Mouse (Mus musculus): ENCODE data around the gene Sv2c. TPM values are rescaled to one million over a fixed set of nuclear protein-coding genes. Genes with fewer than 3 reads are reported as not detected.

Sv2c gene
- polyA plus RNA-seq (2017; shearing (Covaris generic)), result 4.7 TPM

DNA sequence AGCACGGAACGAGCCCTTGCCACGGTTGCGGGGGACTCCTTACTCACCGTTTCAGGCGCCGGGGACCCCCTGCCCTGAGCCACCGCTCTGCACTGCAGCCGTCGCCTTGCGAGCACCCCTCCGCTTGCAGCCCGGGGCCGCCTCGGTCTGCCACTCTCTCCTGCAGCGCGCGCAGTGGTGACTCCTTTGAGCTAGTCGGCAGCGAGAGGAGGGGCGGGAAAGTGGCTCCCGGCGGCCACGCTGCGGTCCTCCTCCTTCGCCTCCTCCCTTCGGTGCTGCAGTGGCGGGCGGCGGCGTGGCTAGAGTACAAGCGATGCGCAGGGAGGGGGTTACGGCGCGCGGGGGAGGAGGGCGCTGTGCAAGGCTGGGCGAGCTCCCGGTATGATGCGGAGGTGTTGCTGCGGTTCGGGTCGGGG, at the start of gene Sv2c:
Gene Sv2c, minus strand, starts transcription at position 177 of the 416 bp plus-strand sequence.

DNA sequence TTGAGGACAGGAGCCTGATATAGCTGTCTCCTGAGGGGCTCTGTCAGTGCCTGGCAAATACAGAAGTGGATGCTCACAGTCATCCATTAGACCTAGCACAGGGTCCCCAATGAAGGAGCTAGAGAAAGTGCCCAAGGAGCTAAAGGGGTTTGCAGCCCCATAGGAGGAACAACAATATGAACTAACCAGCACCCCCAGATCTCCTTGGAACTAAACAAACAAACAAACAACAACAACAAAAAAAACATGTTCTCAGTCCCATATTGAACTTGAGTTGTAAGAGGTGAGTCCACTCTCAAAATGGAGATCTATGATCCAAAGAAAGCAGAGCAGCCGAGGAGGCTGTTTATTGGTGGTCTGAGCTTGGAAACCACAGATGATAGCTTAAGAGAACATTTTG, 50.6 kb downstream of the Sv2c start, which contains the start of gene Gm17190:
Gene Gm17190, plus strand, starts transcription at position 301 of the 400 bp plus-strand sequence.

DNA sequence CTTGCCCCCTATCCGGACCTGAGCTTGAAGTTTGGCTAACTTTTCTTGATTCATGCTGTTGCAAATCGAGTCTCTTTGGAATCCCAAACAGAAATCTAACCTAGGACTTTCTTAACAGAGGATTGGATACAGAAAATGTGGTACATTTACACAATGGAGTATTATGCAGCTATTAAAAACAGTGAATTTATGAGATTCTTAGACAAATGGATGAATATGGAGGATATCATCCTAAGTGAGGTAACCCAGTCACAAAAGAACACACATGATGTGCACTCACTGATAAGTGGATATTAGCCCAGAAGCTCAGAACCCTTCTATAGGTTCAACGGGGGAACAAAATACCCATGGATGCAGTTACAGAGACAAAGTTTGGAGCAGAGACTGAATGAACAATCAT, 51.1 kb downstream of the Sv2c start, which contains the start of gene Gm20075:
Gene Gm20075, minus strand, starts transcription at position 101 of the 400 bp plus-strand sequence.

Other genes with a start within 250 kb of the Sv2c start
- 56.6 TPM for gene Iqgap2, start 240.7 kb downstream of the Sv2c start, polyA plus RNA-seq (2017; shearing (Covaris generic))
- 10.5 TPM for gene Gm20075, start 51.2 kb downstream of the Sv2c start, polyA plus RNA-seq (2017; shearing (Covaris generic))
- not detected for gene Gm17190, start 50.5 kb downstream of the Sv2c start, polyA plus RNA-seq (2017; shearing (Covaris generic))

Data from effector memory CD4-positive, alpha-beta T cell, adult 7 months (primary cell).